Mouse (Mus musculus) heart, postnatal 25 days (tissue): Measurements from ENCODE around the gene Sp100. TPM values are rescaled to one million over a fixed set of nuclear protein-coding genes. Genes with fewer than 3 reads are reported as not detected.

ENCODE experiments used
- DNase-seq: peaks from one replicate; pipeline ENCODE4 v3.0.0; 2022; ENCODE audit warnings: low spot score
- intact Hi-C: fragments of 180-260 bp; cut with DNase I; formaldehyde crosslinking; loops from one replicate; pipeline ENCODE4 v1.15.1; 2025
- total RNA-seq, 2 experiments: library from RNA; stranded (reverse); gene quantifications; 2 replicates each; pipeline ENCODE4 v1.2.3; 2021

The Sp100 gene
- total RNA-seq, 2 experiments from 2014 or later: 17.9 to 20.2 TPM

GRCm38 (mm10) chr1:85695646-85696045, 45.9 kb downstream of the Sp100 start:
- intact Hi-C loops: no loop called here
- DNase-seq: no peak

DNA sequence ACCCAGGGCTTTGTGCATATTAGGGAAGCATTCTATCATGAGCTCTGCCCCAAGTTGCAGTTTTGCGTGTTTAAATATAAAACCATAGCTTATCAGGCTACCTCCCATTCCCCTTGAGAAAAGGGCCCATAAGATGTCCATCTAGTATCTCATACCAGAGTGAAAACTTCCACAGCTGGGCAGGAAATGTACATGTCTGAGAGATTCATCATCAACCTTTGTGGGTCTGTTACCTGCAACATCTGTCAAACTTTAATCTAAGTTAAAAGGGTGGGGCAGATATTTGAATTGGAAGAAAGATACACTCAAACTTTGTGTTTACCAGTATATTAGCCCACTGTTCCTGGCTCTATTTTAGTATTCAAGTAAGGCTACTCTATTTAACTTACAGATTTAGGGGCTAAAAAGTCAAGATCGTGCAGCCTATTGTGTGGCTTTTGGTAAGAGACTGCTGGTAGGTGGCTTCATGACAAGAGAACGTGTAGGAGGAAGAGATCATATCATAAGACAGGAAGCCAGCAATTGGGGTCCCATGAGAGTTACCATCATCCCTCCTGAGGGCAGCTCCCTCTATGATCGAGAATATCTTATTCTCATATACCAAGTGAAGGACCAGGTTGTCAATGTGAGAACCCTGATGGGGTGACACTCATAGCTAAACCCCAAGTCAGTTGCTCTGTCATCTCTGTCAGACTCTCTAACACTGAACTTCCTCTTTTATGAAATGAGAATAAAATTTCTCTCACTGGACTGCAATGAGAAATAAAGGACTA, 48.1 kb downstream of the Sp100 start:
- no peak for DNase-seq

DNA sequence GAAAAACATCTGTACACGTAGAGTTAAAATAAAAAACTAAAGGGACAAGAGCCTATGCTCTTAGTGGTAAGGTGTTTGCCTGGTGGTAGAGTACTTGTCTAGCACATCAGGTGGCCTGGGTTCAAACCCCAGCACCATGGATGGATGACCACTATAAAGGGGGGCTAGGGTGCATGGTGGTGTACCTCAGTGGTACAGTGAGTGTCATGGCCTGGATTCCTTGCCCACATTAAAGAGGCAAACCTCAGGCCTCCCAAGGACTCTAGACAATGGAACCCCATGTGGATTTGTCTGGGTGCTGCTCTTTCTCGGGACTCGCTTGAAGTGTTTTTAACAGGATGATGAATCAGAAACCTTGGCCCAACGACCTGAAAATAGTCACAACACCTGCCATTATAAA, 52.7 kb downstream of the Sp100 start:
- intact Hi-C loops: no loop called here
- DNase-seq: no peak

More for the DNA sequence above, 48.1 kb downstream of the Sp100 start:
- intact Hi-C loops: no loop called here

DNA sequence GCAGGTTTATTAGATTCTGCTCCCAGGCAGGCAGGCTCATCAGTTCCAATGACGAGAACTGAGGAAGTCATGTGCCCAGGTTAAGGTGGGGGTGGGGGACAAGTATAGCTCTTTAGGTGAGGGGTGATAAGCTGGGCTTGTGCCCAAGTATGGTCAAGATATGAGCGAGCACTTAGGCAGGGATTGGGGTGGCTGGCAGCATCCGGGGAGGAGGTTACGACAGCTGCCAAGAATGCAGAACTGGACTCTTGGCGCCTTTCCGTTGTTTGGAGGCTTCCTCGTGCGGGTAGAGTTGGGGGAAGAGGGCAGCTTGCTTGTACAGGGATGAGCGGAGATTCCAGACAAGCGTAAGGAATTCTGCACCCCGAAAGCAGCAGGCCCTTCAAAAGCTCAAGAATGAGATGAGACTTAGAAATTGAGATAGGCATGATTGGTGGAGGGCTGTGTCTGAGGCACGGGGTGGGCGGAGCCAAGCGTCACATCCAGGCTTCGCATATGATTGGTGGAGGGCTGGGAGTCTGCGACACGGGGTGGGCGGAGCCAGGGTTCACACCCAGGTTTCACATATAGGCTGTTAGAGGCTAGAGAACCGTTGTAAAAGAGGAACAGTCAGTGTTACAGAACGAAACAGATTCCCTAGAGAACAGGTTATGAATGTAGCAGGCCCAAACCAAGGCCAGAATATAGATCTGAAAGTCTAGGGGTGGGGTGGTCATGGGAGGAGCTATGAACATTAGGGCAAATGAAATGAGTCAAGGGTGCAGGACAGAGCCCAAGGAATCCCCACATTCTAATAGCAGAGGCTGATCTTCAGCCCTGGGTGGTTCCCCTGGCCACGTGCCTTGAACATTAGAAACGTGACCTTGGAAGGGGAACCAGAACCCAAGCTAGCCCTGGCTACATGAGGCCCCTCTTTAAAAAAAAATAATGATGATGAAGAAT, 53.7 kb downstream of the Sp100 start:
- intact Hi-C loops: no loop called here
- DNase-seq: peak; percentile 66

- intact Hi-C loops: no loop called here
- DNase-seq: no peak
Observed at GRCm38 (mm10) chr1:85705552-85705951, 55.8 kb downstream of the Sp100 start.

DNA sequence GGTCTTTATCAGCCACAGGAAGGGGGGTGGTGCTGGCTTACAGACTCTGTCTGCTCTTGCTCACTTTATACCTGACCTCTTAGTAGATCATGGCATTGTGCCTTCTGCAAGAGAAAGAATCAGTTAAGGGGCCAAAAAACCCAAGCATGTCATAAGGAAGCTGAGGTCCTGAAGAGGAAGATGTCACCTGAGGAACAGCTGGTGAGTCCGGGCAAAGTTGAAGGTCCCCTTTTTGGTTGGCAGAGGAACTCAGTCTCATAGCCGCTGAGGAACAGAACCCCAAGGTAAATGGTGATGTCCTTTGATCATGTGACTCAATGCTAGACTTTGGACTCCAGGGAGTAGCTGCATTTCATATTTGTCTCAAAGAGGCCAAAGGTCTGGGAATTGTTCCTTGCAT, 57.0 kb downstream of the Sp100 start:
- no peak for DNase-seq
- intact Hi-C loops: no loop called here

GRCm38 (mm10) chr1:85714501-85714900, 64.7 kb downstream of the Sp100 start:
- intact Hi-C loops: no loop called here

GRCm38 (mm10) chr1:85716447-85717027, 66.7 kb downstream of the Sp100 start:
- intact Hi-C loops: no loop called here
- no peak for DNase-seq

More at GRCm38 (mm10) chr1:85714501-85714900, 64.7 kb downstream of the Sp100 start:
- DNase-seq: no peak

- no peak for DNase-seq
- intact Hi-C loops: no loop called here
Observed at GRCm38 (mm10) chr1:85719049-85719448, 69.3 kb downstream of the Sp100 start.

DNA sequence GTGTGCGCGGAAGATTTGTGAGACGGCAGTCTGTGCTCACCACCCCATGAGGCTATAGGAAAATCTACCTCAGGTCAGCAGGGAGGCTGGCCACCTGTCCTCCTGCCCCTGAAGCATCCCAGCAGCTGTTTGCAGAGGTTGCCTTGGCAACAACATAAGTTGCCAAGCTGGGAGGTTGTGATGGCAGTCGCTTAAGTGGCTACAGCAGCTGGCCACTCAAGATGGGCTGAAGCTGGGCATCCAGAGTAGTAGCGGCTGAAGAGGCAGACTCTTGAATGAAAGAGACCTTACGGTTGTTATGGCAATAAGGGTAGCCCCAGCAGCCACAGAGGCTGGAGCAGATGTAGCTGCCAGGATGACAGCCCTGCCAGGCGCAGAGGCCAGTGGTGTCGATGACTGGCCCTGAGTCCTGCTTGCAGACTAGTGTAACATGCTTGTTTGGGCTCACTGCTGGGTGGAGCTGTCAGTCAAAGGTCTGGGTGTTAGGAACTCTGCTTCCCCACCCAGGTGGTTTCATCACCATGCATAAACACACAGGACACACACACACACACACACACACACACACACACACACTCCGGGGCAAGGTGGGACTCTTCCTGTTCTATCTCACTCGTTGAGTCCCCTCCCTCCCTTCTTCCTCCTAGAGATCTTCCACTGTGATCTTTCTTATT, 70.6 kb downstream of the Sp100 start:
- intact Hi-C loops: no loop called here
- no peak for DNase-seq

- intact Hi-C loops: no loop called here
Observed at GRCm38 (mm10) chr1:85730471-85730870, 80.7 kb downstream of the Sp100 start.

DNA sequence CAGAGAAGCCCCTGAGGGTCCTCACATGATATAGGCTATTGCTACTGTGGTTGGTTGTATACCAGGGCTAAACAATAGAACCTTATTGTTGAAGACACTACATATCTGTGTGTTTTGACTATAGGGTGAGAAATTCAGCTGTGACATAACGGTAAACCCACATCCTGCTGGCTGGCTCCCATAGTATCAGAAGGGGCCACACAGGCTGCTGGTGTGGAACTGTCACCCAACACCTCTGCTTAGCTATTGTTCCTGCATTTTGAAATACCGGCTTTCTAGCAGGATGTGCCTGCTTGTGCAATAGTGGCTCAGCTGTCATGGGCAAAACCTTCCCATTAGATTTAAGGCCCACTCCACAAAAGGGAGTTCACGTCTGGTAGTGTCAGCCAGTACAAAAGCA, 82.8 kb downstream of the Sp100 start:
- intact Hi-C loops: no loop called here
- no peak for DNase-seq

More at GRCm38 (mm10) chr1:85730471-85730870, 80.7 kb downstream of the Sp100 start:
- DNase-seq: no peak

- intact Hi-C loops: no loop called here
- no peak for DNase-seq
Observed at GRCm38 (mm10) chr1:85734511-85734910, 84.7 kb downstream of the Sp100 start.

GRCm38 (mm10) chr1:85735463-85736123, 85.8 kb downstream of the Sp100 start:
- DNase-seq: peak; percentile 20
- intact Hi-C loops: loop anchor here (2.0 kb wide), 1 partner anchor 155 kb away; no protein-coding TSS in a partner anchor

GRCm38 (mm10) chr1:85736355-85737184, 86.8 kb downstream of the Sp100 start:
- intact Hi-C loops: loop anchor here (2.0 kb wide), 1 partner anchor 156 kb away; no protein-coding TSS in a partner anchor
- DNase-seq: peak; percentile 13

DNA sequence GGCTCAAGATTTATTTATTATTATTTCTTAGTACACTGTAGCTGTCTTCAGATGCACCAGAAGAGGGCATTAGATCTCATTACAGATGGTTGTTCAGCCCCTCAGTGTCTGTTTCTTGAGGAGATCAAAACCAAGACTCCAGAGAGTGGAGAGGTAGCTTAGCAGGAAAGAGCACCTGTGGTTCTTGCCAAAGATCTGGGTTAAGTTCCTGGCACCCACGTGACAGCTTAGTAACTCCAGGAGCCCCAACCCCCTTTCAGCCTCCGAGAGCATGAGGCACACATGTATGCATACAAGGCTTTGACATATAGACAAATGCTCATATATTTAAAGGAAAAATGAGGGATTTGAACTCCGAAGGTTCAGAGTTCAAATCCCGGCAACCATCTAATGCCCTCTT, 89.2 kb downstream of the Sp100 start:
- DNase-seq: no peak
- intact Hi-C loops: no loop called here

DNA sequence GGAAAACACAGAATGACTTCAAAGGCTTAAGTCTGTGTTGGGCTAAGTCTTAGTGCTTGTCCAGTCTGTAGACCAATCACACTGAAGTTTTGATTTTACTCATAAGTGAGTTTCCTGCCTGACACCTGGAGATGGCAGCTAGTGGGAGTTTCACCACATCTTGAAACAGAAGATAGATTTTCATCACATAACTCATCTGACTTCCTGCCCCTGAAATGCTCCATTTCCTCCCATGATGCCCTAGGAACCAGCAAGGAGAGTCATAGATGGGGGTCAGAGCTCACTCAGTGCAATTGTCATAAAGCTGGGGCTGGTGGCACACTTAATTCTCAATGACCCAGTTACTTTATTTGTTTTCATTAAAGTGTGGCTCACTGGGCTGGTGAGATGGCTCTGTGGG, 90.0 kb downstream of the Sp100 start:
- intact Hi-C loops: no loop called here
- no peak for DNase-seq

GRCm38 (mm10) chr1:85740923-85741322, 91.1 kb downstream of the Sp100 start:
- DNase-seq: no peak
- intact Hi-C loops: no loop called here
